Mouse (Mus musculus): Measurements from ENCODE around the gene Ptk6.

Gene Ptk6

GRCm38 (mm10) chr2:181159771-181160170 is 42.8 kb downstream of the Ptk6 start:
- no peak for DNase-seq (ENCODE audit: low spot score)

GRCm38 (mm10) chr2:181159091-181159514 is 43.5 kb downstream of the Ptk6 start:
- no peak for DNase-seq (ENCODE audit: low spot score)

- DNase-seq (ENCODE audit: low spot score) = no peak
Measured at GRCm38 (mm10) chr2:181158471-181158870, 44.1 kb downstream of the Ptk6 start.

GRCm38 (mm10) chr2:181157716-181158302 is 44.8 kb downstream of the Ptk6 start:
- DNase-seq (ENCODE audit: low spot score) = no peak

DNA sequence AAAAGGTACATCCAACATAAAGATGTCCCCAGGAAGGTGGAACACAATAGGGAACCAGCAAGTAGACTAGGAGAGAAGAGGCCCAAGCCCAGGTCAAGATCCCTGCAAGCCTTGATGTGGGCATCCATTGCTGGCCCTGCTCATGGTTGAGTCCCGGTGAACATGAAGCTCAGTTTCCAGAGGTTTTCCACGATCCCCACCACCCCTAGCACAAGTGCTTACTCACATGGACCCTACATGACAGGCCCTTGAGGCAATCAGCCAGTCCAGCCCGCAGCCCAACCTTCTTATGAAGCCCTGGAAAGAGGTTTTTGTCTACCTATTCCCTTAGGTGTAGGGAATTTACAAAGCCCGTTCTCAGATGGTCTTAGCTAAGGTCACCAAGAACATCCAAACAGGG is 45.4 kb downstream of the Ptk6 start:
- DNase-seq (ENCODE audit: low spot score) = no peak

DNA sequence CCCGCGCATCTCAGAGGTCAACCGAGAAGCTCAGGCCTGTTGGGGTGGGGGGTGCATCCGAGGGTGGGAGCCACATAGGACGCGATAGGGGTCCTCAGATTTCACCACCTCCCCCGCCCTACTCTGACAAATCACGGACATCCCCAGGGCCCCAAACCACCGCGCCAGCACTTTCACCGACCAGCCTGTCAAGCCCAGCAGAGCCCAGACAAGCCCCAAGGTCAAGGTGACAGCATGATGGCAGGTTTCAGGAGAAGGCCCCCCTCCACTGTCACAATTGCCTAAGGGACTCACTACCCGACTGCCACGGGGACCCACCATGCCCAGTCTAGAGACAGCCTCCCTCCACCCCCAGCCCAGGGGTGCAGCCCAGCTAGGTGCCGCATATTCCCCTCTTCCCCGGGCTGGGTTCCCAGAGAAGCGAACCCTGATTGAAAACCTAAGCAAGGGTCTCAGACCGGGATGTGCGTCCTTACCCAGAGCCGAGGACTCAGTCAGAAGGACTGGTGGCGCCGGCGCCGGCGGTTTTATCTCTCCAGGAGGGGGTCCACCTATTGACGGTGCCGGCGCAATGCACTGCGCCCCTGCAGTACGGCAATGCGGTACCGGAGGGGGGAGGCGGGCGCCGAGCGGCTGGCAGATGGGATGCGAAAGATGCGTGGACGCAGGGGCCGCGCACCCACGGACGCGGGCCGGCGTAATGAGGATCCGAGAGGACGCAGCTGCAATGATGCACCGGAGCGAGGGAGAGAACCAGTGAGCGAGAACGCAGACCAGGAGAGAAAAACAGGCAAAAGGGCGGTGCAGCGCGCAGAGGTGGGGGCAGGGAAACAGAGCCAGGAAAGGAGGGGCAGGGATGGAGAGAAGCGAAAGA is 46.1 kb downstream of the Ptk6 start, which contains the start of gene Eef1a2:
Eef1a2 (minus strand) TSS at position 767 of the 874 bp plus-strand sequence.
- DNase-seq (ENCODE audit: low spot score) = no peak

DNA sequence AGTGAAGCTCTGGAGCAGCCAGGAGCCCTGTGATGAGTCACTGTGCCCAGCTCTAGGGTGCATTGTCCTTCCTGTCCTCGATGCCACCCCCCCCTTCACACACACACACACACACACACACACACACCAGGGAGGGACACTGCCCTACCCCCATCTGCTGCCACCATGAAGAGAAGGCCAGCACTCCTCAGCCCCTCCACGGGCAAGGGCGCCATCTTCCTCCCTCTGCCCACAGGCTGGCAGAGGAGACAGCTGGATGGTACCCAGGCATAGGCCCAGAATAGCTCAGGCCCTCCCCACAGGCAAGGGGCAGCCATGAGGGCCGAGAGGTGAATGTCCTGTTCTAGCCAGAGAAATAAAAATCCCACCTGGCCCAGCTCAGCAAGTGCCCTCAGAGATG is 46.8 kb downstream of the Ptk6 start:
- DNase-seq (ENCODE audit: low spot score) = no peak

- no peak for DNase-seq (ENCODE audit: low spot score)
Measured at GRCm38 (mm10) chr2:181154831-181155415, 47.7 kb downstream of the Ptk6 start.

- no peak for DNase-seq (ENCODE audit: low spot score)
Measured at GRCm38 (mm10) chr2:181154361-181154760, 48.2 kb downstream of the Ptk6 start.

- DNase-seq (ENCODE audit: low spot score) = no peak
Measured at GRCm38 (mm10) chr2:181153837-181154236, 48.8 kb downstream of the Ptk6 start.

- no peak for DNase-seq (ENCODE audit: low spot score)
Measured at GRCm38 (mm10) chr2:181153131-181153530, 49.5 kb downstream of the Ptk6 start.

- DNase-seq (ENCODE audit: low spot score) = no peak
Measured at GRCm38 (mm10) chr2:181152701-181153100, 49.9 kb downstream of the Ptk6 start.

GRCm38 (mm10) chr2:181150281-181150680 is 52.3 kb downstream of the Ptk6 start:
- no peak for DNase-seq (ENCODE audit: low spot score)

GRCm38 (mm10) chr2:181148318-181148955 is 54.2 kb downstream of the Ptk6 start:
- no peak for DNase-seq (ENCODE audit: low spot score)

DNA sequence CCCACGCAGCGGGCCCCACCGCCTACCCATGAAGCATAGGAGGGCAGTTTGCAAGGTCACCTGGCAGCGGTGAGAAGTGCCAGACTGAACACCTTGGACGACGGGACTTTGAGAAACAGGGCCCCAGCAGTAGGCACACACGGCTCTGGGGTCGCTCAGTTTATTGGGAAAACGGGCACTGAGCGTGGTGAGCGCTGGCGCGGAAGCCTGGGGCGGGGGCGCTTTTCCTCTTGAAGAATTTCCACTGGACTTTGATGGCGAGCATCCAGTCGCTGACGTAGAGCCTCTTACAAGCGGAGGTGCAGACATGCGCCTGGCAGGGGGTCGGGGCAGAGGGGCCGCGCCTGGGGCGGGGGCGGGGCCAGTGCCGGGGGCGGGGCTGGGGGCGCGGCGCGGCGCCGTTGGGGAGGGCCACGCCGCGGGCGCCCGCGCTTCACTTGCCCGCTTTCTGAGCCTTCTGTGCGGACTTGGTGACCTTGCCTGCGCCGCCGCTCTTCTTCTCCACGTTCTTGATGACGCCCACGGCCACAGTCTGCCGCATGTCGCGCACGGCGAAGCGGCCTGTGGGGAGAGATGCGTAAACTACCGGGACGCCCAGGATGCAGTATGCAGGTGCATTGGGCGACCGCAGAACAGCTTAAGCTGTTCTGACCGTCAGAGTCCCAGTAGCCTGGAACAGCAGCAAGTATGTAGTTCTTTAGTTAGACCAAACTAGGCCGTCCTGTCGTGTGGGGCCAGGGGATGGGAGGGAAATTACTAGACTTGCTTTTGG is 54.9 kb downstream of the Ptk6 start:
- no peak for DNase-seq (ENCODE audit: low spot score)

DNA sequence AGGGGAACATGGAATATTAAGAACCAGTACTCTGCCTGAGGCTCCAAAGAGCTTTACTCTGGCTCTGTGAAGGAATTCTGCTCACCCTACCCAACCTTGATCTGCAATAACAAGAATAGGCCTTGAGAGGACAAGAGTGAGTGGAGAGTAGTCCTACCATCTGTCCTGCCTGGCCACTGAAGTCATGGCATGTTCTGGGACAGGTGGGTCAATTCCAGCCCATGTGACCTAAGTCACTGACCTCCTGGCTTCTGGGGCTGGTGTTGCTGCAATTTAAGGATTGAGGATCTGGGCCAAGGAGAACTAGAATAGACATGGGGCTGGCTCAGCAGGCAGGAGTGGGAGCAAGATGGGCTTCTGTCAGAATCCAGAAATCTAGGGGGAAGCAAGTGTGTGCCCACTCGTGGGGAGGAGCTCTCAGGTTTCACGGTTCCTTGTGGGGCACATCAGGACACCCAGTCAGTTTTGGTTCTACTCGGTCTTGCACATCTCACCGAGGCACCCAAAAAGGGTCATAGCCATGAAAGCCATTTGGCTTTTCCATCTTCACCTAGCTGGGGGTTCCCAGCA is 55.5 kb downstream of the Ptk6 start:
- no peak for DNase-seq (ENCODE audit: low spot score)

GRCm38 (mm10) chr2:181144675-181145074 is 57.9 kb downstream of the Ptk6 start:
- no peak for DNase-seq (ENCODE audit: low spot score)
